Mouse (Mus musculus): ENCODE data around the gene Dyrk3. TPM values are rescaled to one million over a fixed set of nuclear protein-coding genes. Genes with fewer than 3 reads are reported as not detected.
"Not testable (repeated sequence)": the region's sequence is repeated elsewhere in the genome, so short reads cannot be mapped to it uniquely, and the experiment has no call there.

Dyrk3 gene
- total RNA-seq, 2 experiments from 2014 or later = not detected

DNA sequence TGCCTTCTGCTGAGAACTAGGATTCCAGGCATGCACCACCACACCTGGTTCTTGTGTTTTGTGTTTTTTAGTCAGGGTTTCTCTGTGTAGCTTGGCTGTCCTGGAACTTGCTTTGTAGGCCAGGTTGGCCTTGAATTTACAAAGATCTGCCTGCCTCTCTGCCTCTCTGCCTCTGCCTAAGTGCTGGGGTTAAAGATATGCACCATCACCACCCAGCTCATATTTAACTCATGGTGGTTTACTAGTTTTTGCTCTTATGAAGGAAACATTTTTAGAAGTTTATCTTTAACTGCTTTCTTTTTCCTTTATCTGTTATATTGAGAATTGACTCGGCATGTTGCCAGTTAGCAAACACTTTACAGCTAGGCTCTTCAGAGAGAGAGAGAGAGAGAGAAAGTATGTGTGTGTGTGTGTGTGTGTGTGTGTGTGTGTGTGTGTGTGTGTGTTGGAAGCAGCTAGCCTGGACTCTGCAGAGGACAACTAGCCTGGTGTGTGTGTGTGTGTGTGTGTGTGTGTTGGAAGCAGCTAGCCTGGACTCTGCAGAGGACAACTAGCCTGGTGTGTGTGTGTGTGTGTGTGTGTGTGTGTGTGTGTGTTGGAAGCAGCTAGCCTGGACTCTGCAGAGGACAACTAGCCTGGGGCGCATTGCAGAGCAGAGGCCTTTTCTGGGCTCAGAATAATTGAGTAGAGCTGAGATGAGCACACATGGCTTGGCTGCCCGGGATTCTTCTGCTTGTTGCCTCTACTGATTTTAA is 21.6 kb upstream of the Dyrk3 start:
- not testable (repeated sequence) for DNase-seq

DNA sequence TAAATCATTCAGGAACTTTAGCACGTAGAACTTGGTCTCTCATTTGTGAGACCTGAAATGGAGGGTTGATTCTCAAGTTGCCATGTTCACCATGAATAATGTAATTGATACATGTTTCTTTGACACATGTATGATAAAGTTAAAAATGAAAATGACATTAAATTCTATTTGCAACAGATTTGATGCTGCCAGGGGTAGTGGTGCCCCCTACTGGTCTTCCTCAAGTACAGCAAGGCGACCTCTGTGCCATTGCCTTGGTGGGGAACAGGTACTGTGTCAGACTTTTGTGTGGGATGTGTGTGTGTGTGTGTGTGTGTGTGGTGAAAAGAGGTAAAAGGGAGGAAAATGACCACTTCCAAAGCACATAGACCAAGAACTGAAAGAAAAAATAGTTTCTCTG is 17.3 kb upstream of the Dyrk3 start:
- no peak for DNase-seq
- intact Hi-C loops (cut with DNase I) = loop anchor here (2.0 to 10.0 kb wide), 2 partner anchors 41 to 281 kb away; no protein-coding TSS in a partner anchor

More for the DNA sequence above, 21.6 kb upstream of the Dyrk3 start:
- intact Hi-C loops (cut with DNase I) = loop anchor here (10.0 kb wide), 1 partner anchor 285 kb away; no protein-coding TSS in a partner anchor

- intact Hi-C loops (cut with DNase I) = loop anchor here (10.0 kb wide), 1 partner anchor 278 kb away; no protein-coding TSS in a partner anchor
- peak; percentile 75 to 82 for DNase-seq
Measured at GRCm38 (mm10) chr1:131153018-131153629, 15.0 kb upstream of the Dyrk3 start, which contains the start of gene Eif2d. Eif2d (plus strand) TSS chr1:131153181.

DNA sequence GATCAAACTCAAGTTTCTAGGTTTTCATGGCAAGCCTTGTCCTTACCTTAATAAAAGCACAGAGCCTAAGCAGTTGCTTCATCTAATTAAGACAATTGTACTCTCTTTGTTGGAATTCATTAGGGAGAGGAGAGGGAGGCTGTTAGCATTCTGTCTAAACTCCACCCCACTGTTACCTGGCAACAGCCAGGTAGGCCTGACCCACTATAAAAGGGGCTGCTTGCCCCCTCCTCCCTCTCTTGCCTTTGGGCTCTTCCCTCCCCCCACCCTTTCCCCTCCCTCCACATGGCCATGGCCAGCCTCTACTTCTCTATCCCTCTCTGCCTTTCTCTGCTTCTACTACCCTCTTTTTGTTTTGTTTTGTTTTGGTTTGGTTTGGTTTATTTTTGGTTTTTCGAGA is 11.4 kb upstream of the Dyrk3 start:
- no peak for DNase-seq
- intact Hi-C loops (cut with DNase I) = no loop called here

GRCm38 (mm10) chr1:131146181-131146614 is 8.1 kb upstream of the Dyrk3 start:
- intact Hi-C loops (cut with DNase I) = no loop called here
- no peak for DNase-seq

- intact Hi-C loops (cut with DNase I); DNase-seq: not testable (repeated sequence)
Measured at GRCm38 (mm10) chr1:131145222-131145621, 7.1 kb upstream of the Dyrk3 start.

DNA sequence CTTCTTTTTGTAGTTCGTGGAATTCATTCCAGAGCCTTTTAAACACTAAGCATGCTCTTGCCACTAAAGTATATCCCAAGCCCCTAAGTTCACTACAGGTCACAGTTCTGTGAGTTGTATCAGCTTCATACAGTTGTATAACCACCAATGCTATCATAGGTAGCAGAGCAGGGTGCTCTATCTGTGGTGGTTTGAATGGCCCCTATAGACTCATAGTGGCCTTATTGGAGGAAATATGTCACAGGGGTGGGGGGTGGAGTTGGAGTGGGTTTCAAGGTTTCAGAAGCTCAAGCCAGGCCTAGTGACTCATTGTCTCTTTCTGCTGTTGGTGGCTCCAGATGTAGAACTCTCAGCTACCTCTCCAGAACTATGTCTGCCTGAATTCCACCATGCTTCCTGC is 4.3 kb upstream of the Dyrk3 start:
- intact Hi-C loops (cut with DNase I) = no loop called here

GRCm38 (mm10) chr1:131141449-131141848 is 3.3 kb upstream of the Dyrk3 start:
- DNase-seq = no peak
- intact Hi-C loops (cut with DNase I) = no loop called here

More for the DNA sequence above, 4.3 kb upstream of the Dyrk3 start:
- DNase-seq = no peak

DNA sequence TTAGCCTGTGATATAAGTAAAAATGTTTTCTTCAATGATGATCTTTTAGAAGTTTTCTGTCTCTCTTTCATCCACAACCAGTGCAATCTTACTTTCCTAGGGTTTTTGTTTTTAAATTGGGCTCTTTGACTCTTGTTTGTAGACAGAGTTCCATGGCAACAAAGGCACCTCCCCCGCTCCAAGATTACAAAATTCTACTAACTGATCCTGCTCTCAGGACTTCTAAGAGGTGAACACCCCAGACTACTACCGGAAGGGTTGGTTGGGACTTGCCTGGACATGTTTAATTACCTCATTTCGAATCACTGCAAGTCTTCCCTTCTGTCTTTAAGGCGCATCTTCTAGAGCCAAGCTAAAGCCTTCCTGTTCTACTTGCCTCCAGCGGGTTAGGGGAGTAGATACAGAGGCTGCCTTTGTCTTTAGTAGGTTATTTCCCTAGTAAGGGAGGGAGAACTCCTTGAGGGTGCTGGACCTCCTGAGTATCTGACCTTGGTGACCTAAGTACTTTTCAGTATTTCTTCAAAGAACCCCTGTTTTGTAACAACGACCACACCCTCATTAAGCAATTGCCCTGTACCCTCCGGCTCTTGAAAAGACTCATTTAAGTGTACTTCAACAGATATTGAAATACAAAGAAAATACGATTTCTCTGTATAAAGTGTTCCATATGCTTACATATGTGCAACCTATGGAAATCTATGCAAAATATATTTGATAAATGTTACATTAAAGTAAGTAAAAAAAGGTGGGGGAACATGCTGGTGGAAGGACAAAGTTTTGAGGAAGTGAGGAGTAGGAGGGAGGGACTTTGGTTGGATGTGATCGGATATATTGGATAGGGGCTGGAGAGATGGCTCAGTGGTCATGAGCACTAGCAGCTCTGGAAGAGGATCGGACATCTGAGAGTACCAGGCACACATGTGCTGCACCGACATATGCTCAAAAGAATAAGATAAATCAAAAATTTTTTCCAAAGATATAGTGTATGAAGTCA is 1.3 kb upstream of the Dyrk3 start:
- intact Hi-C loops (cut with DNase I) = no loop called here
- no peak for DNase-seq

GRCm38 (mm10) chr1:131137717-131138118 is 422 bp downstream of the Dyrk3 start:
- DNase-seq = no peak
- intact Hi-C loops (cut with DNase I) = no loop called here

DNA sequence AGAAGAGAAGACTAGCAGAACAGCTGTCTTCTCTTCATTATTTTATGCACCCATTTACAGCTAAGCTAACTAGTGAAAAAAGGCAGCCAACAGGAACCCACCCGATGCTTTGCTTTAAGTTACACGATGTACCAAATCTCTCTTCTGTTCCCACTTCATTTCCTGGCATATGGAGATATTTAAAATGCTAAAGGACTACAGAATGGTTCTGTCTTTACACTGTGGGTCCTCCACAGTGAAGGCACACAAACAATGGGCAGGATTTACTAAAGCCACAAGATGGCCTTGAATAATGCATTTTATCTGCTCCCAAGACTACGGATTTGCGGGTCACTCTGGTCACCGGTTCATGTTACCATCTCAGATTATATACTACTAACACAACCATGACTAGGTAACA is 1.0 kb downstream of the Dyrk3 start:
- DNase-seq = no peak
- intact Hi-C loops (cut with DNase I) = no loop called here

- intact Hi-C loops (cut with DNase I) = no loop called here
- no peak for DNase-seq
Measured at GRCm38 (mm10) chr1:131135960-131136629, 2.0 kb downstream of the Dyrk3 start.

- intact Hi-C loops (cut with DNase I) = no loop called here
- no peak for DNase-seq
Measured at GRCm38 (mm10) chr1:131134942-131135522, 3.1 kb downstream of the Dyrk3 start.

DNA sequence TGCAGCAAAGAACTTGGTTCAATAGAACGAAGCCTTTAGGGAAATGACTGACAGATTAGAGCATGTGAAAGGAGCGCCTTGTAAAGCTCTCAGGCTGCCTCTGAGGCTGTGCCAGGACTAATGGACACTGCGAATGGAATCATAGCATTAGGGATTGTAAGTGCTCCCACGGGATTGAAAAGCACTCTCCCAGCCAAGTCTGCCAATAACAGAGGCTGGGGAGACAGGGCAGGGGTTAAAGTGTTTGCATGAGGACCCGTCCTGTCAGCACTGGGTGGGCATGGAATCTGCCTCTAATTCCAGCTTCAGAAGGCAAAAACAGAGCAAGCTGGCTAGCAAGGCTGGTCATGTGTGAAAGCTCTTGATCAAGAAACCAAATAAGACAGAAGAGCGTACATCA is 3.9 kb downstream of the Dyrk3 start:
- intact Hi-C loops (cut with DNase I) = no loop called here
- DNase-seq = no peak

DNA sequence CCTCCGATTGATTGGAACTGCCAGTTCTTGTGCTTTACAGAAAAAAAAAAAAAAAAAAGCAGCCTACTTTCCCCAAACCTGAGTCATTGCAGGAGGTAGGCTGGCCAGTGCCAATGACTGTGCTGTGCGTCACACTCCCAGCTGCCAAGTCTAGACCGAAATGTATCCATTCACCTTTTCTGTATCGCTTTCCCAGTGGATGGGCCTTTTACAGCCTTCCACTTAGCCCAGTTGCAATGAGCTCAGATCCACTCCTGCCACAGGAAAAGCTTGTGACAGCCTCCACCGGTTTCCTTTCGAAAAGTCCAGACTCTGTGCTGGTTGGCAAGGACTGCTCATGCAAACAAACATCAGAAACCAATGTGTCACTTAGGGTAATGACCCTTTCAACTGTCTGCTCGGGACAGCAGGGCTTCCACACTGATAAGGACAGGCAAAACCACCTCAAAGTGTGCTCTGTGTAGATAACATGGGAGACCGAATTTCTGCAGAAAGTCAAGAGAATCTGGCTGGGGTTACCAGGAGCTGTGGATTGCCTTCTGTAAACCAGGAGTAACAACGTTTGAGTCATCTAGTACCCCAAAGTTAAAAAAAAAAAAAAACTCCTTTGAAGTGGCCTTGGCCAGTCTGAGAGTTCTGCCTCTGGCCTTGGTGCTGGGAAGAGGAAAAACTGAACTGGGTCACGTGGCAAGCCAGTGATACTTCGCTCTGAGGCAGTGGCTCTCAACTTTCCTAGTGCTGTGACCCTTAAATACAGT is 12.0 kb downstream of the Dyrk3 start:
- DNase-seq = no peak
- intact Hi-C loops (cut with DNase I) = no loop called here

- no peak for DNase-seq
- intact Hi-C loops (cut with DNase I) = no loop called here
Measured at GRCm38 (mm10) chr1:131123522-131124265, 14.4 kb downstream of the Dyrk3 start.

- intact Hi-C loops (cut with DNase I) = no loop called here
- no peak for DNase-seq
Measured at GRCm38 (mm10) chr1:131121987-131122386, 16.2 kb downstream of the Dyrk3 start.

- intact Hi-C loops (cut with DNase I) = loop anchor here (5.0 kb wide), 1 partner anchor 138 kb away; no protein-coding TSS in a partner anchor
- no peak for DNase-seq
Measured at GRCm38 (mm10) chr1:131119026-131119425, 19.1 kb downstream of the Dyrk3 start.
